Mouse (Mus musculus) liver, adult 2 months (tissue): ENCODE results near the gene Slc25a51.

Source experiments
- CTCF ChIP-seq: fragments of 200-500 bp; IDR thresholded peaks from 2 replicates; pipeline ENCODE4 v1.5.1; 2011; ENCODE audit warnings: low read depth, low read length, control low read depth
- POLR2A ChIP-seq: fragments of 200-500 bp; IDR thresholded peaks from 2 replicates; pipeline ENCODE4 v1.6.1; 2011; ENCODE audit warnings: low read length, control low read depth; ENCODE audit not compliant: insufficient read depth; ENCODE audit errors: extremely low read depth

DNA sequence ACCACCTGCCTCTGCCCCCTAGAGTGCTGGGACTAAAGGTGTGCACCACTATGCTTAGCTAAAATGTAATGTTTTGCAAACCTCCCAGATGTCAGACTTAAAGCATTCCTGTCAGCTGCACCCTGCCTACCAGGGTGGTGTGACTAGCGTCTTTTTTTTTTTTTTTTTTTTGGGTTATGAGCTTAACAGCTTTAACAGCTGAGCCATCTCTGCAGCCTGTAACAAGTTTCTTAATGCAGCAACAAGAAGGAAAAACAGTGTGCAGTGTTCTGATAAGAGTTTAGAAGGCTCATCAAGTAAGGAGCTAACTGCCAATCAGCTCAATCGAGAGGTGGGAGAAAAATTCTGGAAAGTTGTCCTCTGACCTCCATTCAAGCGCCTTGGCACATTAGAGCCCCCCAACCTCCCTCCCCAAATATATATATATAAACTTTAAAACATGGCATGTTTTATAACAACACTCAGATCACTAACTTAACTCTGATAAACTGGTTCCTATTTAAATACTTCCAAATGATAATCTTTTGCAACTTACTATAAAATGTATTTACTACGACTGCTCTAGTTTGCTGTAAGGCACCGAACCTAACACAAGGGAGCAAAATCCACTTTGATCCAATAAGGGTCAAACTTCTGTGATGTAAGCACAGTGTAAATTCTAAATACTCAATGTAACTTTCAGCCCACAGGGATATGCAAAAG is 1.4 kb downstream of the Slc25a51 start:
- no peak for TF ChIP-seq CTCF
- no peak for TF ChIP-seq POLR2A
